Mouse (Mus musculus) heart, postnatal 0 days (tissue): ENCODE measurements around the gene Erg. TPM values are rescaled to one million over a fixed set of nuclear protein-coding genes. Genes with fewer than 3 reads are reported as not detected.
A peak's percentile ranks its signal among the peaks of the same experiment; 100 is the strongest.

Experiments used
- ATAC-seq: fragments of 200-750 bp; cut with Nextera tagmentation; 2 replicates; pipeline ENCODE4 v1.8.0; 2017; ENCODE audit warnings: low read depth, moderate number of reproducible peaks, moderate library complexity; ENCODE audit not compliant: insufficient read depth
- DNase-seq: peaks from one replicate; pipeline ENCODE4 v3.0.0-alpha.2; 2016; ENCODE audit warnings: low spot score
- H3K27ac ChIP-seq: fragments of 300-500 bp; sonication (generic); 2 replicates; pipeline ENCODE4 v1.5.1; 2014; ENCODE audit warnings: low read depth, mild to moderate bottlenecking
- H3K27me3 ChIP-seq: fragments of 300-500 bp; sonication (generic); 2 replicates; pipeline ENCODE4 v1.6.1; 2014; ENCODE audit warnings: low read length, mixed read lengths; ENCODE audit not compliant: control insufficient read depth, insufficient read depth
- H3K36me3 ChIP-seq: fragments of 300-500 bp; sonication (generic); replicated peaks from 2 replicates; pipeline ENCODE4 v1.6.1; 2014; ENCODE audit warnings: low read length, mixed read lengths; ENCODE audit not compliant: control insufficient read depth, insufficient read depth
- H3K4me1 ChIP-seq: fragments of 300-500 bp; sonication (generic); 2 replicates; pipeline ENCODE4 v1.6.1; 2014; ENCODE audit warnings: antibody characterized with exemption; ENCODE audit not compliant: control insufficient read depth, insufficient read depth
- H3K4me2 ChIP-seq: fragments of 300-500 bp; sonication (generic); 2 replicates; pipeline ENCODE4 v1.6.1; 2014; ENCODE audit warnings: low read depth, mild to moderate bottlenecking, low read length, moderate library complexity
- H3K4me3 ChIP-seq: fragments of 300-500 bp; sonication (generic); 2 replicates; pipeline ENCODE4 v1.5.1; 2014; ENCODE audit warnings: low read depth, low read length
- H3K9ac ChIP-seq: fragments of 300-500 bp; sonication (generic); replicated peaks from 2 replicates; pipeline ENCODE4 v1.6.1; 2014; ENCODE audit warnings: low read depth, low read length, mixed read lengths
- H3K9me3 ChIP-seq: fragments of 300-500 bp; sonication (generic); replicated peaks from 2 replicates; pipeline ENCODE4 v1.6.1; 2016; ENCODE audit warnings: low read length; ENCODE audit not compliant: control insufficient read depth
- CTCF ChIP-seq: IDR thresholded peaks from 2 replicates; pipeline ENCODE4 v1.5.1; 2016; ENCODE audit warnings: antibody characterized with exemption, control low read depth, low read depth
- EP300 ChIP-seq: IDR thresholded peaks from 2 replicates; pipeline ENCODE4 v1.6.1; 2016; ENCODE audit warnings: antibody characterized with exemption, low read depth
- WGBS: fragments of 180-500 bp; shearing (Covaris S2); extraction: QIAGEN DNeasy Blood & Tissue Kit; methylation state at CpG from one replicate; pipeline ENCODE4 v1.1.7; 2014; 5-methylcytosine and 5-hydroxymethylcytosine counted together
- polyA plus RNA-seq: library from polyadenylated mRNA; unstranded; fragments of >200 nt; fragmentation: Nextera tagmentation; extraction: Ambion mirVana; gene quantifications from 2 replicates; pipeline ENCODE4 v1.2.1, GENCODE M21; 2015
- total RNA-seq: library from RNA; depleted of rRNA; stranded (reverse); fragments of >200 nt; gene quantifications from 2 replicates; pipeline ENCODE4 v1.2.3, GENCODE M21; 2014; ENCODE audit warnings: low replicate concordance; rRNA removed

Erg gene
- total RNA-seq (12.1 and 16.9 TPM in 2 replicates), polyA plus RNA-seq (5.0 and 7.2 TPM in 2 replicates)

DNA sequence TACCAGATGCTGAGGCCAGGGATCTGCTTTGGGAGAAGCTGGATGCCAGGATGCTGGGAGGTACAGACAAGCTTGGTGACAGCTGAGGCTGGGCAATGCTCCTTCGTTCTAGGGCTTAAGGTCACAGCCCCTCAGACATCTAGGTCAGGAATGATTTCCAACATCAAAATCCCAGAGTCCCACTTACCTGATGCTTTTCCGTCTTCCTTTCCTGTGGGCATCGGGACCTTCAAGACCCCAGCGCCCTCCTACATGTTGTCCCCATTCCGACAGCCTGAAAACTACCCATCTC, at the start of gene Erg:
TSS of gene Erg (minus strand) at position 283 of the 292 bp plus-strand sequence.
- peak within 1 kb of the TSS; percentile 40 for H3K4me3 ChIP-seq
- ATAC-seq (no peak), DNase-seq (no peak)
- peaks cover 60% of the 10 kb centered on the region for H3K27me3 ChIP-seq
- no peak for TF ChIP-seq EP300
- no peaks in the 10 kb centered on the region for H3K9me3 ChIP-seq
- H3K9ac ChIP-seq, result no peak within 1 kb of the TSS
- H3K27ac ChIP-seq, result no peak within 1 kb of the TSS
- peak within 1 kb of the TSS; percentile 62 for H3K4me2 ChIP-seq
- no peaks in the 10 kb centered on the region for H3K36me3 ChIP-seq
- H3K4me1 ChIP-seq, result peaks cover 9% of the 10 kb centered on the region
- 10% methylated on average over 5 of the region's 5 CpGs for WGBS

DNA sequence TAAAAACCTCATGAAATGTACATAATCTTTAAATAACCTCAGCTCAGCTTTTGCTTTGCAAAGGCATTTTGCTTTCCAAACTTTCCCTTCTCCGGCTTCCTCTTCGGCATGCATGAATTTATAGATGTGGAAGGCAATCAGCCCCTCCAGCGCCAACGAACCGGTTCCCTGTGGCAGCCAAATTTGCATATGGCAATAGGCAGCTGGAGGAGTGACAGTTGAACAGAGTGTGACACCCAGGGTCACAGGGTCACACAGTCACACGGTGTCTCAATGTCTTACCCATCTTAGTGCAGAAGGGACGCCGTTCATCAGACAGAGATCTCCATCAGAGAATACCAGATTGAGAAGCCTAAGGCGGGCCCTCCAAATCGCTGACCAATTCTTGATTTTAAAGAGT, 45.4 kb upstream of the Erg start:
- H3K9ac ChIP-seq, result no peak overlapping the region
- no peaks in the 10 kb centered on the region for H3K36me3 ChIP-seq
- no peak overlapping the region for H3K27ac ChIP-seq
- no peaks in the 10 kb centered on the region for H3K9me3 ChIP-seq
- ATAC-seq (no peak), DNase-seq (no peak)
- H3K4me2 ChIP-seq, result no peak overlapping the region
- 84% methylated on average over 10 of the region's 10 CpGs for WGBS
- no peak overlapping the region for H3K4me3 ChIP-seq
- no peaks in the 10 kb centered on the region for H3K4me1 ChIP-seq
- H3K27me3 ChIP-seq, result no peaks in the 10 kb centered on the region
- TF ChIP-seq EP300 (no peak), CTCF (no peak)

DNA sequence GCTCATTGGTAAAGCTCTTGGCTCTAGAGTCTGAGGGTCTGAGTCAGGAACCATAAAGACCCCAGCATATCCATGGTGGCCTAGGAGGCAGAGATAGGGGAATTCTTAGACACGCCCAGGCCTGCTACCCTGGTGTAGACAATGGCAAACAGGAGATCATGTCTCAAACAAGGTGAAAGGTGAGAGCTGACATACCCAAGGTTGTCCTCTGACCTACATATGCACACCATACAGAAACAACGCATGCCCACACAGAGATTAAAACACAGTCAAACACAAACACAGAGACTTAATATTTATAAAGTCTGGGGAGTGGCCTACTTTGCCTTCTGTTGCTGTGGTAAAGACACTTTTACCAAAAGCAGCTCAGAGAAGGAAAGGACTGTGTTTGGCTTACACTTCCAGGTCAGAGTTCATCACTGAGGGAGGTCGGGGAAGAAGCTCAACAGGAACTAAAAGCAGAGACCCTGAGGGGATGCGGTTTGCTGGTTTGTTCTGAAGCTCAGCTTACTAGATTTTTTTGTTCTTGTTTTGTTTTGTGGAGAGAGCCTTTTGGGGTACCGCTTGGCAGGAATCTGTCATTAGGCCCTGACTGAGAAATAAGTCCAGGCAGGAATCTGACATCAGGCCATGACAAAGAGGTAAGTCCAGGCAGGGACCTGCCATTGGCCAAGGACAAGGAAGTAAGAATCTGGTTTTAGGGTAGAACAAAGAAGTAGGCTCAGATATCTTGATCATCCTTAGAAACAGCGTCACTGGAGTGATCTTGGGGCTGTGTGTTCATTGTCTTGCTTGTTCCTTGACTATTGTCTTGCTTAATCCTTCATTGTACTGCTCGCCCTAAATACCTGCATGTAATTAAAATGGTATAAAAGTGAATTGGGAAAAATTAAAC, 37.7 kb upstream of the Erg start:
- Histone ChIP-seq H3K36me3 (no peaks in the 10 kb centered on the region), H3K27ac (no peak overlapping the region), H3K27me3 (no peaks in the 10 kb centered on the region), H3K4me2 (no peak overlapping the region), H3K9me3 (no peaks in the 10 kb centered on the region), H3K4me1 (no peaks in the 10 kb centered on the region), H3K9ac (no peak overlapping the region), H3K4me3 (no peak overlapping the region)
- WGBS, result 67% methylated on average over 7 of the region's 7 CpGs
- no peak for TF ChIP-seq CTCF
- no peak for TF ChIP-seq EP300
- ATAC-seq (no peak), DNase-seq (no peak)

DNA sequence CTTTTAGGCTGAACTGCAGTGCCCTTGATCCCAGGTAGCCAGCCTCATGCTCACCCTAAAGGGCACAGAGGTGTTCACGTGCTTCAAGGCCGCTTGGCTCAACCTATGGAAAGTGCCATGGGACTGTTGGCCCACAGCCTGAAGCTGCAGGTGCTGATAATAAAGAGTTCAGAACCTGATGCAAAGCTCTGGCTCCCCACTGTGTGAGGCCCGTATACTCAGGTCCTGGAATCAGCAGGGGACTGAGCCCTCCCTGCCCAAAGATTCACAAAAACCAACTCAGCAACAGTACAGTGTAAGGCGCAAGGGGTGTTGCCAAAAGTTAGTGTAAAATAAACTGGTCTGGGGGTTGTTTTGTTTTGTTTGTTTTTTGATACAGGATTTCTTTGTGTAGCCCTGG, 36.7 kb upstream of the Erg start:
- no peaks in the 10 kb centered on the region for H3K36me3 ChIP-seq
- DNase-seq, result no peak
- TF ChIP-seq CTCF (no peak), EP300 (no peak)
- 80% methylated on average over 4 of the region's 4 CpGs for WGBS
- H3K27ac ChIP-seq, result no peak overlapping the region
- no peak overlapping the region for H3K9ac ChIP-seq
- H3K4me1 ChIP-seq, result no peaks in the 10 kb centered on the region
- H3K9me3 ChIP-seq, result no peaks in the 10 kb centered on the region
- no peak for ATAC-seq
- H3K4me3 ChIP-seq, result no peak overlapping the region
- no peak overlapping the region for H3K4me2 ChIP-seq
- H3K27me3 ChIP-seq, result no peaks in the 10 kb centered on the region

DNA sequence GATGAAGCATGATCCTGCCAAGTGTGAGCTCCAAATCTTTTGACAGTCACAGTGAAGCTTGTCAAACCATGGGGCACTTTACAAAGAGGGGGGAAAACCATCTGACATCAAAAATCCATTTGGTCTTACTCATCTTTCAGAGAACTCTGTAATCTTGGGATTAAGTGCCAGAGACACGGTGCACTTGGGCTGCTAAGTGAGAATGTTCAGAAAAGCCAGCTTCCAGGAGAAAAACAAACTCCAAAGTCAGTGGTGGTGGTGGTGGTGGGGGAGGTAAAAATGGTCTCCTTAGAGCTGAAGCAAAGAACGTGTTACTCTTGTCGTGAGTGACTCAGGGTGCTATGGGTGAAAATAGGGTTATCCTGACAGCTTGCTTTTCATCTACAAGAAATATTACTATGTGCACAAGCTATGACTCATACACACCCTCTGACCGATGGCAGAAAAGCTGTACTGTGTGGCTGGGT, 33.5 kb upstream of the Erg start:
- TF ChIP-seq EP300 (no peak), CTCF (no peak)
- no peaks in the 10 kb centered on the region for H3K9me3 ChIP-seq
- no peak for DNase-seq
- H3K9ac ChIP-seq, result no peak overlapping the region
- H3K4me1 ChIP-seq, result no peaks in the 10 kb centered on the region
- no peak overlapping the region for H3K4me3 ChIP-seq
- H3K27me3 ChIP-seq, result no peaks in the 10 kb centered on the region
- H3K36me3 ChIP-seq, result no peaks in the 10 kb centered on the region
- H3K4me2 ChIP-seq, result no peak overlapping the region
- H3K27ac ChIP-seq, result no peak overlapping the region
- no peak for ATAC-seq
- WGBS, result 60% methylated on average over 4 of the region's 4 CpGs
